Mouse (Mus musculus): ENCODE data around the gene Tmem120b.

- TF ChIP-seq CTCF (IDR thresholded peaks at IDR 0.05; ENCODE audit: insufficient read depth, low read depth, low read length) (no peak), POLR2A (IDR thresholded peaks at IDR 0.05; ENCODE audit: insufficient read depth, low read depth, low read length) (no peak)
These were observed 8.3 kb upstream of the Tmem120b start for GRCm38 (mm10) chr5:123059757-123060520.

All from olfactory bulb, adult 2 months (tissue).